Mouse (Mus musculus): Measurements from ENCODE around the gene Nsrp1. TPM values are rescaled to one million over a fixed set of nuclear protein-coding genes. Genes with fewer than 3 reads are reported as not detected.

Gene Nsrp1
- polyA plus RNA-seq (2014; fragmentation: Illumina TruSeq; extraction: RNeasy Lipid Tissue Mini Kit (QIAGEN cat#74804); ENCODE audit: low replicate concordance): 29.5 TPM

DNA sequence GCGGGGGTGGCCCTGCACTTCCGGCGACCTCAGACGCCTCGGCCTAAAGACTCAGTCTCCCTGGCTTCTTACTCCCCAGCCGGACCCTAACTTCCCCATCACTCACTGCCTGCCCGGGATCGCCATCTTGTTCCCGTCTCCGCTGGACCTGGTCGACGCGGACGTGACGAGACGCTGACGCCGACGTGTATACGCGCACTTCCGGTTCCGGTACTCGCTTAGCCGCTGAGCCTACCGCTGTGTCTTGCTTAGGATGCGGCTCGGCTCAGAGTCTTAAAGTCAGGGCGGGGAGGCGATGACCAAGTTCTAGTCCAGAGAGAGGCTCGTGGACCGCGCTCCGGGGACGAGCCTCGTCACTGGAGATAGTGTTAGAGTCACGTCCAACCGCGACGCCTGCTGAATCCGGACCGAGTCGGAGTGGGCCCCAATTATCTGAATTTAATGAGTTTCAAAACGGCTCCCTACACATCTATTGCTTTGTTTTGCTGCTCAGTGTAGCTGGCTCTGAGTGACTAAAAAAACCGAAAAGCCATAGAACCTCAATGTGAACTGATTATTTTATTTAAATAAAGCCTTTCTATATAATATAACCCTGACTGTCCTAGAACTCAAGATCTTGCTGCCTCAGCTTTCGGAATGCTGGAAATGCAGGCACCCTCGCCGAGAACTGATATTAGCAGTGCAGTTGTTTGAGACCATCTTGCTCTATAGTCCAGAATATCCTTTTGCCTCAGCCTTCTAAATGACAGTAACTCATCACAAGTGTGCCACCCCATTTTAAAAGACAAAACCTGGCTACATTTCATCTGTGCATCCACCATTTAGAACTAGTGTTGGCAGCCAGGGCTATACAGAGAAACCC, at the start of gene Nsrp1:
Nsrp1 (minus strand) TSS at position 163 of the 862 bp plus-strand sequence.

GRCm38 (mm10) chr11:76997916-76998704, 80.1 kb downstream of the Nsrp1 start, which contains the start of gene Slc6a4:
Gene Slc6a4, plus strand, starts transcription at chr11:76998603.

Other genes with a start within 250 kb of the Nsrp1 start
- 62.9 TPM for gene Cpd, start 231.4 kb downstream of the Nsrp1 start, polyA plus RNA-seq (2014; fragmentation: Illumina TruSeq; extraction: RNeasy Lipid Tissue Mini Kit (QIAGEN cat#74804); ENCODE audit: low replicate concordance)
- gene Tmigd1, start 176.3 kb downstream of the Nsrp1 start, polyA plus RNA-seq (2014; fragmentation: Illumina TruSeq; extraction: RNeasy Lipid Tissue Mini Kit (QIAGEN cat#74804); ENCODE audit: low replicate concordance): 8.1 TPM
- 87.9 TPM for gene Blmh, start 153.6 kb downstream of the Nsrp1 start, polyA plus RNA-seq (2014; fragmentation: Illumina TruSeq; extraction: RNeasy Lipid Tissue Mini Kit (QIAGEN cat#74804); ENCODE audit: low replicate concordance)
- 34.2 TPM for gene Slc6a4, start 79.8 kb downstream of the Nsrp1 start, polyA plus RNA-seq (2014; fragmentation: Illumina TruSeq; extraction: RNeasy Lipid Tissue Mini Kit (QIAGEN cat#74804); ENCODE audit: low replicate concordance)
- gene Efcab5, start 110.5 kb upstream of the Nsrp1 start, polyA plus RNA-seq (2014; fragmentation: Illumina TruSeq; extraction: RNeasy Lipid Tissue Mini Kit (QIAGEN cat#74804); ENCODE audit: low replicate concordance): 1.9 TPM
- 11.7 TPM for gene Ssh2, start 137.9 kb upstream of the Nsrp1 start, polyA plus RNA-seq (2014; fragmentation: Illumina TruSeq; extraction: RNeasy Lipid Tissue Mini Kit (QIAGEN cat#74804); ENCODE audit: low replicate concordance)

Data from small intestine, adult 10 weeks (tissue).